Mouse (Mus musculus) limb, embryonic 13.5 days (tissue): ENCODE data around the gene Tet2. TPM values are rescaled to one million over a fixed set of nuclear protein-coding genes. Genes with fewer than 3 reads are reported as not detected.
"Not testable (repeated sequence)": the region's sequence is repeated elsewhere in the genome, so short reads cannot be mapped to it uniquely, and the experiment has no call there.

Source experiments
- ATAC-seq: fragments of 200-750 bp; cut with Nextera tagmentation; 2 replicates; pipeline ENCODE4 v1.8.0; 2017; ENCODE audit warnings: low read depth, moderate number of reproducible peaks, moderate TSS enrichment; ENCODE audit not compliant: low FRiP score
- H3K27ac ChIP-seq: fragments of 300-500 bp; sonication (generic); 2 replicates; pipeline ENCODE4 v1.5.1; 2015; ENCODE audit warnings: inconsistent platforms, mild to moderate bottlenecking, moderate library complexity
- H3K27me3 ChIP-seq: fragments of 300-500 bp; sonication (generic); 2 replicates; pipeline ENCODE4 v1.6.1; 2015; ENCODE audit warnings: mild to moderate bottlenecking, inconsistent platforms
- H3K36me3 ChIP-seq: fragments of 300-500 bp; sonication (generic); 2 replicates; pipeline ENCODE4 v1.6.1; 2015; ENCODE audit warnings: inconsistent platforms, mild to moderate bottlenecking, moderate library complexity
- H3K4me1 ChIP-seq: fragments of 300-500 bp; sonication (generic); 2 replicates; pipeline ENCODE4 v1.6.1; 2015; ENCODE audit warnings: inconsistent platforms
- H3K4me2 ChIP-seq: fragments of 300-500 bp; sonication (generic); replicated peaks from 2 replicates; pipeline ENCODE4 v1.6.1; 2015; ENCODE audit warnings: inconsistent platforms, mild to moderate bottlenecking, moderate library complexity
- H3K4me3 ChIP-seq: fragments of 300-500 bp; sonication (generic); 2 replicates; pipeline ENCODE4 v1.5.1; 2015; ENCODE audit warnings: moderate library complexity, mild to moderate bottlenecking, inconsistent platforms
- H3K9ac ChIP-seq: fragments of 300-500 bp; sonication (generic); 2 replicates; pipeline ENCODE4 v1.6.1; 2015; ENCODE audit warnings: mild to moderate bottlenecking, inconsistent platforms
- H3K9me3 ChIP-seq: fragments of 300-500 bp; sonication (generic); 2 replicates; pipeline ENCODE4 v1.6.1; 2016; ENCODE audit warnings: inconsistent platforms
- WGBS: fragments of 180-500 bp; shearing (Covaris S2); methylation state at CpG from one replicate; pipeline ENCODE4 v1.1.7; 2015; 5-methylcytosine and 5-hydroxymethylcytosine counted together
- polyA plus RNA-seq: library from polyadenylated mRNA; unstranded; fragments of >200 nt; fragmentation: Nextera tagmentation; extraction: Ambion mirVana; gene quantifications from 2 replicates; pipeline ENCODE4 v1.2.1, GENCODE M21; 2015

The Tet2 gene
- polyA plus RNA-seq, 1 experiment from 2014 or later, result 22.0 TPM

DNA sequence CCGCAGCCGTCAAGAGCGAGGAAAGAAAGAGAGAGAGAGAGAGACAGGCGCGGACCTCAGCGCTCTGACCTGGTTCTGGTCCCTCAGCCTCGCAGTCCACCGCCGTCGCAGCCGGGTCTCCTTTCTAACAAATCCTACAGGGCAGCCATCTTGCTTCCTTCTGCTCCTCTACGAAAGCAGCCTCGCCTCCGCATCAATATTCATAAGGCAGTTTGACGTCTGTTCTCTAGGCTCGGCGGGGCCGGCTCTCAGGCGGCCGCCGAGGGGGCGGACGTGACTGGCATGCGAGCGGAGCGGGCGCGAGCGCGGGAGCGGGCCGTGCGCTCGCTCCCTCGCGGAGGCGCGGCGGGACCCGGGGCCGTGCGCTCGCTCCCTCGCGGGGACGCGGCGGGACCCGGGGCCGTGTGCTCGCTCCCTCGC is 798 bp downstream of the Tet2 start:
- no peaks in the 10 kb centered on the region for H3K9me3 ChIP-seq
- 0% methylated on average over 48 of the region's 52 CpGs for WGBS
- peak overlapping the region; percentile 85 for H3K9ac ChIP-seq
- peak overlapping the region; percentile 74 for H3K4me2 ChIP-seq
- peak; percentile 95 for ATAC-seq
- H3K27ac ChIP-seq, result peak overlapping the region; percentile 94
- H3K4me3 ChIP-seq, result peak overlapping the region; percentile 78
- peaks cover 18% of the 10 kb centered on the region for H3K4me1 ChIP-seq
- no peaks in the 10 kb centered on the region for H3K27me3 ChIP-seq
- H3K36me3 ChIP-seq, result no peaks in the 10 kb centered on the region

DNA sequence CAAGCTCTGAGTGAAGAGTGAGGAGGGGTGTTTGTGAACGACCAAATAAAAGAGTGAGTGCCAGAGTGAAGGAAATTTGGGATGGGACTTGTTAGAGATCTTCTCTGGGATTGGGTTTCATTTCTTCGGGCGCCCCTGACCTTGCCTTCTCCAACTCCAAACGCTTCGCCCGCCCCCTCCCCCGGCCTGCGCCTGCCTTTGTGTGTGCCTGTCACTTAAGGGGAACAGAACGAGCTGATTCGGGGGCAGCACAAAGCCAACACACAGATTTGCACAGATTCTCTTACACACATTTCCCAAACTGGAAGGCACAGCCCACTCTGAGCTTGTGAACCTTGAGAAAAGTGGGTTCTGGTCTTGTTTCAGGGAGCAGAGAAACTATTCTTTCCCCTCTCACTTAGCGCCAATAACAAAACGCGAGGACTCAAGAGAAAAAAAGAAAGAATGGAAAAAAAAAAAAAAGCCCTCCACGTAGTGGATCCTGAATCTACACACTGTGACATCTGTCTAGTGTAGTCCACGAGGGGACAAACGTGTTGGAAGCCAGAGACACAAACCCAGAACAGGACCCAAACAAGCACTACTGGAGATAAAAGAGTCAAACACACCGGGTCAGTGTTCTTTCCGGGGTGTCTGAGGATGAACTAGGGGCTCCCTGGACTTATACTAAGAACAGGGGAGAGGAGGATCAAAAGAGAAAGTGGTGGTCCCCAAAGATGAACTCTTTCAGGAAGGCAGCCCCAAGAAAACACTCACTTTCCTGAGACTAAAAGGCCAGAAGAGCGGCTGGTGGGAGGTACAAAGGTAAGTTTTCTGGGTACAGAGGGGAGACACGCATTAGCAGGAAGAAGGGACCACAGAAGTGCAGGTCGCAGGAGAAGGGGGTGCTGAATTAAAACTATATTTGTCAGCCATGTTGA is 1.6 kb downstream of the Tet2 start:
- H3K4me2 ChIP-seq, result peak overlapping the region; percentile 74
- H3K27me3 ChIP-seq, result no peaks in the 10 kb centered on the region
- ATAC-seq, result 0 out of 2 replicates have a peak, but pooled peaks have one; percentile 9
- no peaks in the 10 kb centered on the region for H3K9me3 ChIP-seq
- peak overlapping the region; percentile 78 for H3K4me3 ChIP-seq
- peak overlapping the region; percentile 85 for H3K9ac ChIP-seq
- peaks cover 18% of the 10 kb centered on the region for H3K4me1 ChIP-seq
- under 1% methylated on average over 21 of the region's 21 CpGs for WGBS
- H3K36me3 ChIP-seq, result peaks cover 4% of the 10 kb centered on the region
- peak overlapping the region; percentile 94 for H3K27ac ChIP-seq

DNA sequence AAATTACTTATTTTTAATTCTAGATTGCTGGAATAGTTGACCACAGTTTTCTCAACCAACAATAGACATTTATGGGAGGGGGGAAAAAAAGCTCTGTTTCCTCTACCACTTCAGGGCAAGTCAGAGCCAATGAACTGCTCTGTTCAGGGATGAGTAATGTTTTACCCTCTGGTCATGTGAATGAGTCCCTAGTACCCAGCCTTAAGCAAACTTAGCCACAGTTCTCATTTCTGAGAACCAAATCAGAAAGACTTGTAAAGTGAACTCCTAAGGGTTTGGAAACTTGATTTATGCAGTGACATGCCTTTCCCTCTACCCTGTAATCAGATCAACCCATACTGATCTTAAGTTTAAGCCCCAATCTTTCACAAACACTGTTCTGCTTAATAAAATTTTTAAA is 2.9 kb downstream of the Tet2 start:
- Histone ChIP-seq H3K4me2 (peak overlapping the region; percentile 52), H3K9me3 (no peaks in the 10 kb centered on the region), H3K36me3 (peaks cover 15% of the 10 kb centered on the region), H3K27ac (no peak overlapping the region), H3K27me3 (no peaks in the 10 kb centered on the region), H3K4me3 (no peak overlapping the region), H3K9ac (no peak overlapping the region), H3K4me1 (peaks cover 18% of the 10 kb centered on the region)
- ATAC-seq, result no peak

DNA sequence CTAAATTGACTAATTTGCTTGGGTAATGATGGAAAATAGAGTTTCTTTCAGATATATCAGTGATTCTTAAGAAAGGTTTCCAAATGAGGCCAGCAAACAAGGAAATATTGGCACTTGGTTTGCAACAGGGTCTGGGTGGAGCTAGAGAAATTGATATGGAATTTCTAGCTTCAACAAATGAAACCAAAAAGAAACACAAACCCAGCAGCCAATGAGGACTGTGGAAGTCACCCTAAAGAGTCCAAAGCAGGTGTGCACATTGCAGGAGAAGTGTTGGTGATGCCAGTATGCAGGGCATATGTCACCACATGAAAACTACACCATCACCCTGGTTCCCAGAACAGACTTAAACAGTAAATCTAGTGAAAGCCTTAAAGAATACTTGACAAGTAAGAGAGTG is 3.9 kb downstream of the Tet2 start:
- Histone ChIP-seq H3K27ac (no peak overlapping the region), H3K9me3 (no peaks in the 10 kb centered on the region; the same call in 1 of the 2 replicates), H3K4me2 (no peak overlapping the region), H3K4me1 (peaks cover 18% of the 10 kb centered on the region), H3K9ac (no peak overlapping the region), H3K4me3 (no peak overlapping the region), H3K36me3 (peaks cover 26% of the 10 kb centered on the region), H3K27me3 (no peaks in the 10 kb centered on the region)
- no peak for ATAC-seq

DNA sequence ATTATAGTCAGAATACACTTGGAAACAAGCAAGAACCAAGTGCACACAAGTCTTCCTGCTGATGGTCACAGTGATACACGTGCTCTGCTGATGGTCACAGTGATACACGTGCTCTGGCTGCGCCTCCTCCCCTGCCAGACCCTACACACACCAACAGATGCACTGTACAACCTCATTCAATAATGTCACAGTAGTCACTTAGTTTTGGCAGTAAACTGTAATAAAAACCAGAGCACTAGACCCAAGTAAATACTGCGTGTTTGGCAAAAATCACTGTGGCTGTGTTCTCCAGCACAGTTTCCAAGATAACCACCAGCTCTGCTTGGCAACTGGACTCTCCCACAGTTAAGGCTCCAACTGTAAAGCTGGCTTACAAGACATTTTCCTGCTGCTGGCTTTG is 4.9 kb downstream of the Tet2 start:
- no peak overlapping the region for H3K9ac ChIP-seq
- no peak for ATAC-seq
- 61% methylated on average over 4 of the region's 4 CpGs for WGBS
- H3K4me1 ChIP-seq, result peaks cover 15% of the 10 kb centered on the region
- no peak overlapping the region for H3K4me2 ChIP-seq
- no peak overlapping the region for H3K27ac ChIP-seq
- no peak overlapping the region for H3K4me3 ChIP-seq
- peaks cover 30% of the 10 kb centered on the region for H3K36me3 ChIP-seq
- H3K9me3 ChIP-seq, result no peaks in the 10 kb centered on the region; the same call in 1 of the 2 replicates
- no peaks in the 10 kb centered on the region for H3K27me3 ChIP-seq

DNA sequence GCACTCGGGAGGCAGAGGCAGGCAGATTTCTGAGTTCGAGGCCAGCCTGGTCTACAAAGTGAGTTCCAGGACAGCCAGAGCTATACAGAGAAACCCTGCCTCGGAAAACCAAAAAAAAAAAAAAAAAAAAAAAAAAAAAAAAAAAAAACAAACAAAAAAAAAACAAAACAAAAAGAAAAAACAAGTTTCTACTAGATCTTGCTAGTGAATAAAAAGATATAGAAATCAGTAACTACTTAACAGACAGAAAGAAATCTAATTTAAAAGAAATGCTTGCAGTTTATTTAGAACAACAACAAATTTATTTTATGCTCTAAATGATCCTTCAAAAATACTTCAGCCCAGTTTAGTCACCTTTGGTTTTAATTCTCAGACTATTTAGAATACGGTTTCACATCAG is 6.4 kb downstream of the Tet2 start:
- 87% methylated on average over 4 of the region's 4 CpGs for WGBS

DNA sequence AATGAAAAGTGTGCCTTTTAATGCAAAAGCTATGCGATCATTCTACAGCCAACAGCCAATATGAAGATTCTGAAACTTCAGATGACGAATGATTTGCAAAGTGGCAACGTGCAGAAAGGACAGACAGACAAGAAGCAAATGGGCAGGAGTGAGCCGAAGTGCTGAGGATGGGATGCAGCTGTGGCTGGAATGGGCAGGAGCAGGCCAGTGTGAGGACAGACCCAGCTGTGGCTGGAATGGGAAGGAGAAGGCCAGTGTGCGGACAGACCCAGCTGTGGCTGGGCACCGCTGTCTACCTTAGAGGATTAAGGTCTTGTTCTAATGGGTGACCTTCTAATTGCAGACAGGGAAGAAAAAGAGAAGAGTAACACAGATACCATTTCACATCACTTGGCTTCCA is 9.3 kb downstream of the Tet2 start:
- peaks cover 30% of the 10 kb centered on the region for H3K36me3 ChIP-seq
- no peak overlapping the region for H3K9ac ChIP-seq
- WGBS, result 78% methylated on average over 6 of the region's 6 CpGs
- H3K4me2 ChIP-seq, result no peak overlapping the region
- no peak overlapping the region for H3K4me3 ChIP-seq
- no peak for ATAC-seq
- H3K4me1 ChIP-seq, result peaks cover 27% of the 10 kb centered on the region
- H3K27me3 ChIP-seq, result no peaks in the 10 kb centered on the region
- H3K9me3 ChIP-seq, result no peaks in the 10 kb centered on the region; the same call in 1 of the 2 replicates
- H3K27ac ChIP-seq, result no peak overlapping the region

More for the DNA sequence above, 6.4 kb downstream of the Tet2 start:
- not testable (repeated sequence) for H3K27ac ChIP-seq, H3K9ac ChIP-seq, ATAC-seq, H3K9me3 ChIP-seq, H3K4me2 ChIP-seq, H3K4me3 ChIP-seq, H3K27me3 ChIP-seq
- Histone ChIP-seq H3K36me3 (peaks cover 30% of the 10 kb centered on the region), H3K4me1 (peaks cover 27% of the 10 kb centered on the region)

DNA sequence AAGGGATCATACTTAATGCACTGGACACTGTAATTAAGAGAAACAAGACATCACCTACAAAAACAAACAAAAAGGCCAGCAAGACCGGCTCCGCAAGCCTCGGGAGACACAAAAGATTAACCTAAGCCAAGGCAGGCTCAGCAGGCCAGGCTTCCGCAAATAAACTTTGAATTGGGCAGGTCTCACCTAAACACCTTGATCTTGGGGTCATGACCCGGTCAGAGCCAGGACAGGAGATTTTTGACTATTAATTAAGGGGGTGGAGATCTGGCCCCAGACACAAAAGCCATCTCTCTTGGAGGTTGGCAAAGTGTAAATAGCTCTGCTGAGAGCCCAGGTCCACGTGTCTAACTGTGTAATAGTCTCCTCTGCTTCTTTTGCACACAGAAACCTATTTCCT is 10.9 kb downstream of the Tet2 start:
- Histone ChIP-seq H3K27ac (no peak overlapping the region), H3K9ac (no peak overlapping the region), H3K9me3 (no peaks in the 10 kb centered on the region; the same call in 1 of the 2 replicates), H3K4me1 (peaks cover 23% of the 10 kb centered on the region), H3K36me3 (peaks cover 30% of the 10 kb centered on the region), H3K4me3 (no peak overlapping the region), H3K27me3 (no peaks in the 10 kb centered on the region), H3K4me2 (no peak overlapping the region)
- no peak; the same call in 1 of the 2 replicates for ATAC-seq
- WGBS, result 27% methylated on average over 6 of the region's 6 CpGs

DNA sequence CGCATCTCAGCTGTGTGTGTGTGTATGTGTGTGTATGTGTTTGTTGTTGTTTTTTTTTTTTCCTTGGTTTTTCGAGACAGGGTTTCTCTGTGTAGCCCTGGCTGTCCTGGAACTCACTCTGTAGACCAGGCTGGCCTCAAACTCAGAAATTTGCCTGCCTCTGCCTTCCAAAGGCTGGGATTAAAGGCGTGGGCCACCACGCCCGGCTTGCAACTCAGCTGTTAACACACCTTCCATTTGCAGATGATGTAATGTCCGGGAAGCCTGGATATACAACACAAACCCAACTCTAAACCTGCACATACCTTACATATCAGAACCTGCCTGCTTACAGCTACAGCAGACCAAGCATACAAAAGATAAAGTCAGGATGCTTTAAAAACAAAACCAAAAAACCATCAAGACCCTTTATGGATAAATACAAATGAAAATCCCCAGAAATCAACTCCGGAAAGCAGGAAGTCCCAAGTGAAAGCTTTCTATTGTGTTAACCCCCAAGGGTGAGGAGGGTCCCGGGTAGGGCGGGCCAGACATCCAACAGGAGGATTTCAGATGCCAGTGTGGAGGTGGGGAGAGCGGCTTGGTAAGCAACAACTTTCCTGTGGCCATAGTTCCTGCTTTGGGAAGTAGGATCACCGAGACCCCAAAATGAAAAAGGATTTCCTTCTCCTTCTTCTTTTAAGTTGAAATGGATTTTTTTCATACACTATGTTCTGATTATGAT is 11.5 kb downstream of the Tet2 start:
- Histone ChIP-seq H3K36me3 (peaks cover 26% of the 10 kb centered on the region), H3K27me3 (no peaks in the 10 kb centered on the region), H3K9me3 (no peaks in the 10 kb centered on the region; the same call in 1 of the 2 replicates), H3K4me3 (no peak overlapping the region), H3K4me1 (peaks cover 23% of the 10 kb centered on the region), H3K27ac (no peak overlapping the region), H3K9ac (no peak overlapping the region), H3K4me2 (no peak overlapping the region)
- WGBS, result 59% methylated on average over 11 of the region's 11 CpGs
- ATAC-seq, result no peak

DNA sequence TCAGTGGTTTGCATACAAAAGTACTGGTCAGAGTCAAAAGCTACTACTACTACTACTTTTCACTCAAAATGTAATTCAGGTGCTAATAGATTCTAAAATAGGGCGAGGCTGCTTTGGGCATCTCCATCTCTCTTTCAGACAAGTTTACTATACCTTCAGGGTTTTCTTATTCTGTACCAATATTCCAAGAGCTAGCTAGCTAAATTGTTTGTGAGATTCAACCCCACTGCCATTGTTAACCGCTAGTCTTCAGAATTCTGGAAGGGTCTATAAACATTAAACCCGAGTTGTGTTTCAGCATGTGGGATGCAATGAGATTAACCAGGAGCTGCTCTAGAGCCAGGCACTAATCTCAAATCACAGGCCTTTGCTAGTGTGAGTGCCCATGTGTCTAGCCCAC is 12.1 kb downstream of the Tet2 start:
- Histone ChIP-seq H3K4me1 (peaks cover 23% of the 10 kb centered on the region), H3K9ac (no peak overlapping the region), H3K4me2 (no peak overlapping the region), H3K4me3 (no peak overlapping the region), H3K36me3 (peaks cover 20% of the 10 kb centered on the region), H3K9me3 (no peaks in the 10 kb centered on the region; the same call in 1 of the 2 replicates), H3K27ac (no peak overlapping the region), H3K27me3 (no peaks in the 10 kb centered on the region)
- 58% methylated on average over 3 of the region's 3 CpGs for WGBS
- ATAC-seq, result no peak

DNA sequence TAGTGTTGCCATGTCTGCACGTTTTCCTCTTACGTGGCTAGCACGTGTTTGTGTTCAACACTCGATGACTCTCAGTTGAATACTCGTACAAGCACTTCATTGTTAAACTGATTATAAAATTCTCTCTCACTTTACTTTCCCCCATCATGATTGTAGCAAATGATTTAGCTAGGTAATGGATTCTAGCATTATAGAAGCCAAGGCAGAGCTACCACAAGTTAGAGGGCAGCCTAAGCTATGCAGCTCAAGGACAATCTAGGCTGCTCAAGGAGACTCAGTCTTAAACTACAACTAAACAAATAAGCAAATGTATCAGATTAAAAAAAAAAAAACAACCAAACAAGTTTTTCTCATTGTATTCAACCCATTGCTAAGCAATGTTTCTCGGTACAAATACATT is 12.7 kb downstream of the Tet2 start:
- Histone ChIP-seq H3K4me2 (no peak overlapping the region), H3K27ac (no peak overlapping the region), H3K4me1 (peaks cover 23% of the 10 kb centered on the region), H3K4me3 (no peak overlapping the region), H3K36me3 (peaks cover 15% of the 10 kb centered on the region), H3K9ac (no peak overlapping the region), H3K9me3 (no peaks in the 10 kb centered on the region; the same call in 1 of the 2 replicates), H3K27me3 (no peaks in the 10 kb centered on the region)
- ATAC-seq, result no peak
- 65% methylated on average over 6 of the region's 6 CpGs for WGBS

DNA sequence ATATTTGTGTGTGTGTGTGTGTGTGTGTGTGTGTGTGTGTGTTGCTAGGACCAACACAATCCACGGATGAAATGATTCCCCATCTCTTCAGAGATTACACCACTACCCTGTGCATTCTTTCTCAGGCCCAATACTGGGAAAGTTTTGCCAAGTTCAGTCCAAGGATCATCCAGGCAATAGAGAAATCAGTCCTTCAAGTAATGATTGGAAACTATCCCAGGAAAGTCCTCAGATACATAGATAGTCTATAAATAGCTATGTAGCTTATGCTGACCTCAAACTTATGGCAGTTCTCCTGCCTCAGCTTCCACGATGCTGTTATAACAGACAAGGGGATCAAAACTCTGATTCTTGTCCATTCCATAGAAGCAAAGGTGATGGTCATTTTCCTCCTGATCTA is 13.8 kb downstream of the Tet2 start:
- WGBS, result 77% methylated on average over 2 of the region's 2 CpGs
- H3K9me3 ChIP-seq, result no peaks in the 10 kb centered on the region
- H3K9ac ChIP-seq, result no peak overlapping the region
- peaks cover 23% of the 10 kb centered on the region for H3K4me1 ChIP-seq
- no peaks in the 10 kb centered on the region for H3K27me3 ChIP-seq
- H3K27ac ChIP-seq, result no peak overlapping the region
- H3K4me3 ChIP-seq, result no peak overlapping the region
- no peak overlapping the region for H3K4me2 ChIP-seq
- ATAC-seq, result no peak
- H3K36me3 ChIP-seq, result peaks cover 5% of the 10 kb centered on the region
